Mouse (Mus musculus): ENCODE measurements around the gene Shroom3.

- no peak for TF ChIP-seq POLR2A (IDR thresholded peaks at IDR 0.05; ENCODE audit: low read depth, low read length)
- TF ChIP-seq CTCF (conservative IDR thresholded peaks at IDR 0.05; ENCODE audit: insufficient read depth, insufficient read length, low read depth, low read length), result no peak
Observed at GRCm38 (mm10) chr5:92762425-92762824, 79.2 kb downstream of the Shroom3 start.

Measured in kidney, adult 2 months (tissue).